Mouse (Mus musculus): ENCODE measurements at regions not wholly inside any gene's neighbourhood (a gene's known extent, or its start where the extent isn't known, plus 50 kb on each side); places are given as distances from the start of the nearest gene placed in this dataset.

DNA sequence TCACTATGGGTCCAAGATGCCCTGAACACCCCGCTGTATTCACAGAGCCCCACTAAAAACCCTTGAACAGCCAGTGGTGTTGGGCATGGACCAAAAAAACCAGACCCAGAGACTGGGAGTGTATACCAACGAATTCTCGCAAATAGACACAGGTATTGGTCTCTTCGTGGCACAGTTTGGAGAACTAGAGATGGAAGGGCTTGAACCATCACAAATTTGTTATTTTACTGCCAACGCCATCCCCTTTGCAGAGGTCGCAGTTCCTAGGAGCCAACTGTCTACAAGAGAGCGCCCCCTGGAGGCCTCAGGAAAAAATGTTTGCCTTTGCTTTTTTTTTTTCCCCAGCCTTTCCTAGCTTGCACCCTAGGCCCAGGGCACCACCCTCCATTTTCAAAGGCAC, 99.1 kb downstream of the Edn3 start:
- Histone ChIP-seq H3K9ac (ENCODE audit: low read length) (no peak overlapping the region), H3K4me3 (ENCODE audit: low read depth, low read length) (no peak overlapping the region), H3K27me3 (replicated peaks; ENCODE audit: control insufficient read depth, insufficient read depth, low read length) (no peaks in the 10 kb centered on the region), H3K9me3 (replicated peaks; ENCODE audit: control insufficient read depth, low read length) (no peaks in the 10 kb centered on the region), H3K27ac (ENCODE audit: low read depth, low read length) (no peak overlapping the region), H3K36me3 (ENCODE audit: control insufficient read depth, insufficient read depth, low read length) (no peaks in the 10 kb centered on the region), H3K4me2 (ENCODE audit: low read length) (no peak overlapping the region), H3K4me1 (ENCODE audit: control insufficient read depth, insufficient read depth, low read length) (peaks cover 2% of the 10 kb centered on the region; the same call in 1 of the 2 replicates)
- WGBS: 30% methylated on average over 7 of the region's 7 CpGs
- DNase-seq (ENCODE audit: low spot score): peak; percentile 61
- no peak for ATAC-seq

DNA sequence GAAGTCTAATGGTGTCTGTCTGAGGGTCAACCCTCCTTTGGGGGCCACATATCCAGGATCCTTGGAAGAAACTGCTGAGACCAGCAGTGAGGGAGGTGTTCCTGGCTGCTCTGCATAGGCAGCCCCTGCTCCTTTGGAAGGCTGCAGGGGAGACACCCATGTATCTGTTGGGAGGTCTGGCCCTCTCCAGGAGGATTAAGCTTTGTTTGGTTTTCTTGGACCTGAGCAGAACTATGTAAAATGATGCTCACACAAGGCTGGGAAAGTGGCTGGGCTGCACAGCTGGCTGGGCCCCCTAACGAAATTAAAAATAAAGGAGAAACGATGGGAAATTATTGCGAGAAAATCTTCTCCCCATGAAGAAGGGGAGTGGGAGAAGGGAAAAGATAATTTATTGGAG, 104.2 kb downstream of the Edn3 start:
- 80% methylated on average over 3 of the region's 3 CpGs for WGBS

DNA sequence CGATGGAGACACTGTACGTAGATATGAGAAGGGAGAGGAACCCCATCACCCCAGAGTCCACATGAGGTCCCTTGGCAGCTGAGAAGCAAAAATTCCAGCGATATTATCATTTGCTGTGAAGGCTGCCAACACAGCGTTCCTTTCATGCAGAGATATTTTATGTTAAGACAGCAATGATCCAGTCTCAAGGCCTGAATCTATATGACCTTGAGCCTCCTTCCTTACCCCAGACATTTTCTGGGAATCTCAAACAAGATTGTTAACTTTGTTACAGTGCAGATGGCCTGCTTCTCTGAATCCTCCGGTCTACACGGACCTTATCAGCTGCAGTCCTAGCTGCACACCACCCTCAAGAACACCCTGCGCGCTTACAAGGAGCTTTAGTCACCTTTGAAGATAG, 106.1 kb downstream of the Edn3 start:
- H3K27ac ChIP-seq (ENCODE audit: low read depth, low read length): no peak overlapping the region
- H3K36me3 ChIP-seq (ENCODE audit: control insufficient read depth, insufficient read depth, low read length): no peaks in the 10 kb centered on the region
- ATAC-seq (no peak), DNase-seq (ENCODE audit: low spot score) (no peak)
- no peak overlapping the region for H3K4me3 ChIP-seq (ENCODE audit: low read depth, low read length)
- no peak overlapping the region for H3K9ac ChIP-seq (ENCODE audit: low read length)
- no peak overlapping the region for H3K4me2 ChIP-seq (ENCODE audit: low read length)
- H3K9me3 ChIP-seq (replicated peaks; ENCODE audit: control insufficient read depth, low read length): no peaks in the 10 kb centered on the region
- no peaks in the 10 kb centered on the region for H3K27me3 ChIP-seq (replicated peaks; ENCODE audit: control insufficient read depth, insufficient read depth, low read length)
- H3K4me1 ChIP-seq (ENCODE audit: control insufficient read depth, insufficient read depth, low read length): no peaks in the 10 kb centered on the region
- 91% methylated on average over 8 of the region's 8 CpGs for WGBS

More for the DNA sequence above, 104.2 kb downstream of the Edn3 start:
- Histone ChIP-seq H3K36me3 (ENCODE audit: control insufficient read depth, insufficient read depth, low read length) (no peaks in the 10 kb centered on the region), H3K4me3 (ENCODE audit: low read depth, low read length) (no peak overlapping the region), H3K27ac (ENCODE audit: low read depth, low read length) (no peak overlapping the region), H3K9me3 (replicated peaks; ENCODE audit: control insufficient read depth, low read length) (no peaks in the 10 kb centered on the region), H3K4me1 (ENCODE audit: control insufficient read depth, insufficient read depth, low read length) (no peaks in the 10 kb centered on the region), H3K4me2 (ENCODE audit: low read length) (no peak overlapping the region), H3K9ac (ENCODE audit: low read length) (no peak overlapping the region), H3K27me3 (replicated peaks; ENCODE audit: control insufficient read depth, insufficient read depth, low read length) (no peaks in the 10 kb centered on the region)
- no peak for DNase-seq (ENCODE audit: low spot score)
- ATAC-seq: no peak

DNA sequence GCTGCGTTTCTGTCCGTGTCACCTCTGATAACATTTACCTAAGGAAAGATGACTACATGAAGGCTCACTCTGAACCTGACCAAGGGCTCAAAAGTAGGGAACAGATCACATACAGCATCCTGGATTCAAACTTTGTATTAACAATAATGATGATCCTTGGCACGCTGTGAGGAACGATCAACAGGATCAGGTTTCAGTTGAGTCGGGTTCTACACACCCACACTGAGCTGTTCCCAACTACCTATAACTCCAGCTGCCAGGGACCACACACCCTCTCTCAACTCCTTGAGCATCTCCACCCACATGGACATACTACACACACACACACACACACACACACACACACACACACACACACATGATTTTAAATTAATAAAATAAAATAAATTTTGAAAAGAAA, 107.0 kb downstream of the Edn3 start:
- H3K36me3 ChIP-seq (ENCODE audit: control insufficient read depth, insufficient read depth, low read length): no peaks in the 10 kb centered on the region
- H3K9me3 ChIP-seq (replicated peaks; ENCODE audit: control insufficient read depth, low read length): no peaks in the 10 kb centered on the region
- no peak overlapping the region for H3K4me3 ChIP-seq (ENCODE audit: low read depth, low read length)
- WGBS: 71% methylated on average over 5 of the region's 5 CpGs
- ATAC-seq (no peak), DNase-seq (ENCODE audit: low spot score) (no peak)
- no peak overlapping the region for H3K27ac ChIP-seq (ENCODE audit: low read depth, low read length)
- no peaks in the 10 kb centered on the region for H3K27me3 ChIP-seq (replicated peaks; ENCODE audit: control insufficient read depth, insufficient read depth, low read length)
- H3K9ac ChIP-seq (ENCODE audit: low read length): no peak overlapping the region
- no peaks in the 10 kb centered on the region for H3K4me1 ChIP-seq (ENCODE audit: control insufficient read depth, insufficient read depth, low read length)
- H3K4me2 ChIP-seq (ENCODE audit: low read length): no peak overlapping the region

DNA sequence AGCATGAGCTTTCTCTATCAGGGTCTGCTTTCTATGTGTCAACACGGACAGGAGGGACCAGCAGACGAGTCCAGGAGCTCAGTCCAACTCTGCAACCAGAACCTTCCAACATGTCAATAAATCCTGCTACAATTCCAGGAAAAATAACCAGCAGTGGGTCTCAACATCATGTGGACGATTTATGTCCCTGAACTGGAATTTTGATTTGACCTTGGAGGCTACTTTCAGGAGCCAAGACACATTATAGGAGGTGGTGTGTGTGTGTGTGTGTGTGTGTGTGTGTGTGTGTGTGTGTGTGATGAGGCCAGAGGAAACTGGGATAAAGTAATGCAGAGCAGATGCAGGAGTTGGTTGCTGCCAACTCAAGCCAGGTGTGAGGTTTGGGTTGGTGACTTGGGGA, 107.8 kb downstream of the Edn3 start:
- Histone ChIP-seq H3K4me1 (ENCODE audit: control insufficient read depth, insufficient read depth, low read length) (0 out of 2 replicates have a peak, but pooled peaks cover 2% of the 10 kb centered on the region), H3K4me3 (ENCODE audit: low read depth, low read length) (no peak overlapping the region), H3K36me3 (ENCODE audit: control insufficient read depth, insufficient read depth, low read length) (no peaks in the 10 kb centered on the region), H3K9me3 (replicated peaks; ENCODE audit: control insufficient read depth, low read length) (no peaks in the 10 kb centered on the region), H3K27ac (ENCODE audit: low read depth, low read length) (no peak overlapping the region), H3K27me3 (replicated peaks; ENCODE audit: control insufficient read depth, insufficient read depth, low read length) (no peaks in the 10 kb centered on the region), H3K4me2 (ENCODE audit: low read length) (no peak overlapping the region), H3K9ac (ENCODE audit: low read length) (no peak overlapping the region)
- 77% methylated on average over 3 of the region's 3 CpGs for WGBS
- DNase-seq (ENCODE audit: low spot score): no peak
- no peak for ATAC-seq

DNA sequence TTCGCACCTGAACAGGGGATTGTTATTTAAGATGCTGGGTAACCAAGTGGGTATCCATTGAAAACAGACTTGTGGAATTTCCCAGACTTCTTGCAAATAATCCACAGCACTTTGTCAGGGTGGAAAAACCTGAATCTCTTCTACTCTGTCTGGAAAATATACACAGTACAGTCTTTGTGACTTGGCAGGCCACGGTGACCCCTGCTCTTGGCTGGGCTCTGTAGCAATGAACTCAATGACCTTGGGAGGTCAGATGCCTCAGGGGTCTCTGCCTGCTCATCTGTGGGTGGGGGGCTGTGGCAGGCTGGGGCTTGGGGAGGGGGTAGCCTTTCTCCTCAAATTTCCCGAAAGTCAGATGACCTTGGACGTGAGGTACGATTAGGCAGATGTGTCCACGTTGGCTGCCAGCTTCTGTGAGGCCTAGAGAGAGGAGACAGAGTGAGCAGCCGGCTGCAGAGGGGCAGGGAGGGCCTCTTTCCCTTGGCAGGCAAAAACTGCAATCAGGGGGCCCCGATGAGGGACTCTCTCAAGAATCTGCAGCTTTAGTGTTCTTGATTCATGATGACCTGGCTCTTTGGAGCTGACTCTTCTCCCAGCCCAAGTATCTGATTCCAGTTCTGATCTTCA, 108.4 kb downstream of the Edn3 start:
- no peak for ATAC-seq
- Histone ChIP-seq H3K9me3 (replicated peaks; ENCODE audit: control insufficient read depth, low read length) (no peaks in the 10 kb centered on the region), H3K27me3 (replicated peaks; ENCODE audit: control insufficient read depth, insufficient read depth, low read length) (no peaks in the 10 kb centered on the region), H3K36me3 (ENCODE audit: control insufficient read depth, insufficient read depth, low read length) (no peaks in the 10 kb centered on the region), H3K4me1 (ENCODE audit: control insufficient read depth, insufficient read depth, low read length) (0 out of 2 replicates have a peak, but pooled peaks cover 2% of the 10 kb centered on the region), H3K4me2 (ENCODE audit: low read length) (no peak overlapping the region), H3K4me3 (ENCODE audit: low read depth, low read length) (no peak overlapping the region), H3K27ac (ENCODE audit: low read depth, low read length) (no peak overlapping the region), H3K9ac (ENCODE audit: low read length) (no peak overlapping the region)
- 79% methylated on average over 8 of the region's 8 CpGs for WGBS
- no peak for DNase-seq (ENCODE audit: low spot score)

DNA sequence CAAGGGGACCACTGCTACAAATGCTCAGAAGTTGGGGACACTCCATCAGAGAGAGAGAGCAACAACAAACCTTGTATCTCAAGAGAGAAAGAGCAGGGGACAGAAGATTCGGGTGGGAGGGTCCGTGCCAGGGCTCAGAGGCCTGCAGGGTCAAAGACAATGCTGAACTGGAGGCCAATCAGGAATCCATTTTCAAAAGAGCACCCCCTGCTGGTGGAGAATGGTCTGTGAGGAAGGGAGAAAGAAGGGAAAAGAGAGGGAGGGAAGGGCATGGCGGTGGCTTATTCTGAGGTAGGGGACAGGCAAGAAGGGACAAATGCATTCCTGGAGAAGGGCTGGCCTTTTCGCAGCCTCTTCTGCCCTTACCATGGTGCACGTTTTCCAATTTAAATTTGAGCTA, 109.9 kb downstream of the Edn3 start:
- no peak overlapping the region for H3K9ac ChIP-seq (ENCODE audit: low read length)
- 0 out of 2 replicates have a peak, but pooled peaks cover 2% of the 10 kb centered on the region for H3K4me1 ChIP-seq (ENCODE audit: control insufficient read depth, insufficient read depth, low read length)
- no peaks in the 10 kb centered on the region for H3K27me3 ChIP-seq (replicated peaks; ENCODE audit: control insufficient read depth, insufficient read depth, low read length)
- no peak overlapping the region for H3K4me3 ChIP-seq (ENCODE audit: low read depth, low read length)
- ATAC-seq (no peak), DNase-seq (ENCODE audit: low spot score) (no peak)
- H3K9me3 ChIP-seq (replicated peaks; ENCODE audit: control insufficient read depth, low read length): no peaks in the 10 kb centered on the region
- WGBS: 54% methylated on average over 5 of the region's 5 CpGs
- no peak overlapping the region for H3K4me2 ChIP-seq (ENCODE audit: low read length)
- no peak overlapping the region for H3K27ac ChIP-seq (ENCODE audit: low read depth, low read length)
- no peaks in the 10 kb centered on the region for H3K36me3 ChIP-seq (ENCODE audit: control insufficient read depth, insufficient read depth, low read length)

DNA sequence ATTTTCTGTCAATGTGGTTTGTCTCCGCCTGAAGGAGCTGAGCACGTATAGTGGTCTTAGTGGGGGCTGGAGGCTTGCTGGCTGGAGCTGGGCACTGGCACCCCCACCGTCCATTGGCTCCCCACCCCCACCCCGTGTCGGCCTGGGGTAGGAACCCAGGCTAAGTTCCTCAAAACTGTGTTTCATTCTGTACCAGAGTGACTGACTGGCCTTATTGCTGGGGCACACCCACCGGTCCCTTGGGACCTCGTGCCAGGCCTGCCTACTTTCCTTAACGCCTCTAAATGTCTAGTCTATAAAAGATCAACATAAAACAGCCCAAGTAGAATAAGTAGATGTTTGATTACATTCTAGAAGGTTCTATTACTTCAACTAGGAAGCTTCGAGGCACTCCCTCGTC, 110.8 kb downstream of the Edn3 start:
- Histone ChIP-seq H3K4me1 (ENCODE audit: control insufficient read depth, insufficient read depth, low read length) (0 out of 2 replicates have a peak, but pooled peaks cover 2% of the 10 kb centered on the region), H3K4me2 (ENCODE audit: low read length) (no peak overlapping the region), H3K27me3 (replicated peaks; ENCODE audit: control insufficient read depth, insufficient read depth, low read length) (no peaks in the 10 kb centered on the region), H3K9ac (ENCODE audit: low read length) (no peak overlapping the region), H3K9me3 (replicated peaks; ENCODE audit: control insufficient read depth, low read length) (no peaks in the 10 kb centered on the region), H3K36me3 (ENCODE audit: control insufficient read depth, insufficient read depth, low read length) (no peaks in the 10 kb centered on the region), H3K27ac (ENCODE audit: low read depth, low read length) (no peak overlapping the region), H3K4me3 (ENCODE audit: low read depth, low read length) (no peak overlapping the region)
- ATAC-seq (no peak), DNase-seq (ENCODE audit: low spot score) (no peak)
- 79% methylated on average over 10 of the region's 10 CpGs for WGBS

DNA sequence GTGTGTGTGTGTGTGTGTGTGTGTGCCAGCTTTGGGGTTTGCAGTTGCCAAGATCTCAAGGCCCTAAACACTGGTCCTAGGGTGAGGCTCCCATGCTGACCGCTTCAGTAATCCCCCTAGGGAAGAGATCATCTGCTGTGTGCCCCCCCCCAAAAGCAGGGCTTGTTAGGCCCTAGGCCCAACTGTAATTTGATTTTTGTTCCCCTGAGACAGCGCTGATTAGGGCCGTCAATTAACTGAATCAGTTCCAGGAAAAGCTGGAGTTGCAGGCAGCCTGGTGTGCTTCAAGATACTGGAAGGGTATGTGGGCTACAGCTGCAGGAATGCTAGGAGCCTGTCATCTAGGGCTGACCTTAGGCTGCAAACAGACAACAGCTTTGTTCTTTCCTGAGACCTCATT, 111.4 kb downstream of the Edn3 start:
- Histone ChIP-seq H3K4me3 (ENCODE audit: low read depth, low read length) (no peak overlapping the region), H3K4me1 (ENCODE audit: control insufficient read depth, insufficient read depth, low read length) (0 out of 2 replicates have a peak, but pooled peaks cover 2% of the 10 kb centered on the region), H3K27me3 (replicated peaks; ENCODE audit: control insufficient read depth, insufficient read depth, low read length) (no peaks in the 10 kb centered on the region), H3K9ac (ENCODE audit: low read length) (no peak overlapping the region), H3K9me3 (replicated peaks; ENCODE audit: control insufficient read depth, low read length) (no peaks in the 10 kb centered on the region), H3K36me3 (ENCODE audit: control insufficient read depth, insufficient read depth, low read length) (no peaks in the 10 kb centered on the region), H3K4me2 (ENCODE audit: low read length) (no peak overlapping the region), H3K27ac (ENCODE audit: low read depth, low read length) (no peak overlapping the region)
- DNase-seq (ENCODE audit: low spot score) (peak; percentile 29), ATAC-seq (0 out of 2 replicates have a peak, but pooled peaks have one; percentile 23)
- WGBS: 56% methylated on average over 3 of the region's 3 CpGs

Measured in forebrain, embryonic 14.5 days (tissue).